Mouse (Mus musculus) adrenal gland (tissue): Measurements from ENCODE around the gene Tpp1.

Source experiments
- intact Hi-C: fragments of 180-260 bp; cut with DNase I; formaldehyde crosslinking; loops from one replicate; pipeline ENCODE4 v1.15.1; 2025

The Tpp1 gene

DNA sequence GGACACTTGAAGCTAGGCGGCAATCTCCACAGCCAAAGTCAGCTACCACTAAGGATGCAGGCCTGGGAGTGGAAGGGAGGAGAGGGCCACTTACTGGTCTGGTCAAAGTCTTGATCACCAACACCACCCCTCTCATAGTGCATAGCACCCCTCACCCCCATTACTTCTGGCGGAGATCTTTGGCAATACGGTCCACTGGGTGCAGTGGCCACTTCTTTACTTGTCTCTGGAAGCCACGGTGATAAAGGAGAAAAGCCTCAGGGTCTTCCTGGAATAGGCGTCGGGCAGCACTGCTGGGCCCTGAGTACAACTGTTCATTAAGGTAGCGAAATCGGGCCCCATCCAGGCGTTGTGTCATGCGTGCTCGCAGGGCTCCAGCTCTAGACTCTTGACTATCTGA lies 18.2 kb downstream of the Tpp1 start:
- intact Hi-C loops: loop anchor here (10.0 kb wide), 1 partner anchor 179 kb away; the partner anchor contains the start of gene Smpd1

DNA sequence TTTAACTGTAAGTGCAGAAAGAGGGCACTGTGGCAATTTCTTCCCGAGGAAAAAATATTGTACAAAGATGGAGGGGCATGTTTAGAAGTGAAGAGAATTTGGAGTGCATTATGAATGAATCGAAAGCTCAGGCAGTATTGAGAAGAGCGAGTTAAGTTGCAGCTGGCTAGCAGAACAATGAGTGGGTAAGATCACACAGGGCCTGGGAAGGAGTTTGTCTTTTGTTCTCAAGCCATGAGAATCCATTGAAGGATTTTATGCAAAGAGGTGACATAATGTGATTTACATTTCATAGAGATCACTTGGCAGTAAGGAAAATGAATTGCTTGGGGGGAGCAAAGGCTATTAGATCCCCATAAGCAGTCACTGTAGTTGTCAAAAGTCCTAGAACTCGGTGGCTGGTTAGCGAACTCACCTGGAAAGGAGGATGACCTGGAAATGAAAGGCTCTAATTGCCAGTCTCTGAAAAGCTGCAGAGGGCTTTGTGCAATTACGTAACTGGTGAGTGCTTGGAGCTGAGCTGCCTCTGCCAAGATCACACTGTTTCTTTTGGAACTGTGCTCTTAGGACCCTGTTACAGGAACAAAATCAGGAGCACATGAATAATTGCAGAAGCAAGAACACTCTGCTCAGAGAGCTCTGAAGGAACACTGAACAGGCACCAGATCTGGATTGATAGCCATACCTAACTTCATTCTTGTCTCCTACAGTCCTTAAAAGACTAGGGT lies 23.2 kb downstream of the Tpp1 start:
- intact Hi-C loops: no loop called here

DNA sequence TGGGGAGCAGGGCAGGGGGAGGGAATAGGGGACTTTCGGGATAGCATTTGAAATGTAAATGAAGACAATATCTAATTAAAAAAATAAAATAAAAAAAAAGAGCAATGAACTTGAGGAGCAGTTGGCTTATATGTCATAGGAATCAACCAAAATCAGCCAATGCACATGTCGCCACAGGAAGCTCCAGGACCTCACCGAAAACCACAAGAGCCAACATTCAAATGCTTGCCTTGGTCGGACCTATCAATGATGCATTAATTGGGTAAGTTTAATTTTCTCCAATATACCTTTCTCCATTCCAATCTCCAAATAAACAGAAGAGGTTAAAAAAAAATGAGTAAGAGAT lies 25.1 kb downstream of the Tpp1 start:
- intact Hi-C loops: loop anchor here (2.0 kb wide), 1 partner anchor 92 kb away; no protein-coding TSS in a partner anchor

DNA sequence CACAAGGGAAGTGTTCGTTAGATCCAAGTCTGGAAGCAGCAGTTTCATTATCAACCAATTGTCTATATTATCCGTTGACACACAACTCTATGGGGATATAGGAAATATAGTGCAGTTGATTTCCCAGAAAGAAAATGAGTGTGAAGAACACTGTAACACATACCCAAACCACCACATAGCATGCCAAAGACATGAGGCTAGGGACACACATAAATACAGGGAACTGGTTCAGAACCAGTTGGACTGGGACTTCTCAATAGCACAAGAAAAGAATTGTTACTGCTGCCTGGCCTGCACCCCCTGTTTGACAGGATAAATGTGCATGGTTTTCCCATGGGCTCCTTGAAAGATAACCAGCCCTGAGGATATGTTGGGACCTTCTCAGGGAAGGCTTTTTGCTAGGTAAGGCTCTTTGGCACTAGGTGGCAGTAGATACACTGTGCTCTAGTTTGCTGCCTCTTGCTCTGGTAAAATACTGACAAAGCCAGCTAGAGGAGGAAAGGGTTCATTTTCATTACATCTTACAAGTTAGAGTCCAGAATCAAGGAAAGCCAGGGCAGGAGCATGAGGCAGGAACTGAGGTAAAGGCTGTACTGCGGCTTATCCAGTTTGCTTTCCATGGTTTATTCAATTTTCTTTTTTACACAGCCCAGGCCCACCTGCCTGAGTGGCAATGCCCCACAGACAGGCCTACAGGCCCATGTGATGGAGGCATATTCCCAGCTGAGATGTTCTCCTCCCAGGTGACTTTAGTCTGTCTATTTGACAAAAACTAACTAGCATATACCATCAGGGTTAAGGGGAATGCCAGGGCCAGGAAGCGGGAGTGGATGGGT lies 25.7 kb downstream of the Tpp1 start:
- intact Hi-C loops: loop anchor here (2.0 kb wide), 1 partner anchor 92 kb away; no protein-coding TSS in a partner anchor

DNA sequence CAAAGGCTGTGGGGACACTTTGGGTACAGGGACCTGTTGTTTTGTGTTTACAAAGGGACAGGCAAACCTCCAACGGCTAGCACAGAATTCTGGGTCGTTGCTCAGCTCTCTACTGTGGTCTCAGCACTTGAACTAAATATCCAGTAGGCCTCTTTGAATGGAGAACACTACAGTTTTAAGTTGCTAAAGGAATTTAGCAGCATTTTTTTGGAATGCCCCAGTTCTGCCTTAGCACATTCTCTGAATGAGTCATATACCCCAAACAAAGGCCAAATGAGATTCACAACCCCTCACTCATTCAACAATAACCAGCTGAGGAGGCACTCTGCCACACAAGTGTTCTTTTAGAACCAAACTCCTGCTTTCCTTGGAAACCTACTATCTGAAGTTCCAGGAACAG lies 30.1 kb downstream of the Tpp1 start:
- intact Hi-C loops: no loop called here

DNA sequence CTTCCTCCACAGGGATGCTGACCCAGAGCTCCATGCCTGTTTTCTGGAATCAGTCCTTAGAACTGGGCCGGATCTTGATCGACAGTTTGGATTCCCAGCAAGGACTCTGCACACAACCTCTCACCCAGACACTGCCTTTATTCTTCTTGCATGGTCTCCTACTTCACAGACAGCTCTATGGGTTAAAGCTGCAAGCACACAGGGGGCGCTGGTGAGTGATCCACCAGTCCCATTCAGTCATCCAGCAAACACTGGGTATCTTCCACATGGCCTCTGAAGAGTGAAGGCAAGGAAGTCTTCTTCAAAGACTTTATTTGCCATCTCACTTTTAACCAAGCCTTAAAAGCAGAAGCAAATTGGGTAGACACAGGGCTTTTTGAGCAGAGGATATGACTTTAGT lies 36.7 kb downstream of the Tpp1 start:
- intact Hi-C loops: no loop called here

DNA sequence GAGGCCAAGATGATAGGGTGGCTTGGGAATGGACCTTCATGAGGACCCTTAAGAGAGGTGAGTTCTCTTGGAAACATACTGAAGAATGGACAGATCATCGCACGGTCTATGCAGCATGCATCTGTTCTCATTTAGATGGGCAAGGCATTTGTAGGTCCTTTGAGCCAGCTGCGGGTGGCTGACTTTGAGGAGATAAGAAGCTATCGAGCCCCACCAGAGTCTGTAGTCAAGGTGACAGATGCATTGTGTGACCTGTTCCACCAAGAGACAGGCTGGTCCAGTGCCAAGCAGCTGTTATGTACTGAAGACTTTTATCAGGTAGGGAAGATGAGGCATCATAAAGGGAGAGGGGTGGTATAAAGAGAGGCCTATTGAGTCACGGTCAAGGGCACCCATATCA lies 43.3 kb downstream of the Tpp1 start:
- intact Hi-C loops: no loop called here

DNA sequence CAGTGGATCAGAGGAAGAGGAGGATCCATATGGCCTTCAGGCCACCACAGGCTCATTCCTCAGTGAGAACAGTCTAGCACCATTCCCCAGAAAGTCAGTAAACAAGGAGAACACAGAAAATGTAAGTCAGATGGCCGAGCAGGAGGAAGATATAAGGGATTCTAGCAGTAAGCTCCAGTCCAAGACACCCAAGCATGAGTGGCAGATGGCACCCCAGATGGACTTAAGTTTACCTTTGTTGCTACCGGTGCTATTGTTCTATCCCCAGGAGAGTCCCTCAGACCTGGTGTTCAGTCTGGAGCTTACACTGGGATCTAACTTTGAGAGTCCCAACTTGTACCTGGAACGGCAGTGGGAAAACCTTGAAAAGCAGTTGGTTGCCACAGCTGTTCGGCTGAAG lies 48.2 kb downstream of the Tpp1 start:
- intact Hi-C loops: no loop called here

DNA sequence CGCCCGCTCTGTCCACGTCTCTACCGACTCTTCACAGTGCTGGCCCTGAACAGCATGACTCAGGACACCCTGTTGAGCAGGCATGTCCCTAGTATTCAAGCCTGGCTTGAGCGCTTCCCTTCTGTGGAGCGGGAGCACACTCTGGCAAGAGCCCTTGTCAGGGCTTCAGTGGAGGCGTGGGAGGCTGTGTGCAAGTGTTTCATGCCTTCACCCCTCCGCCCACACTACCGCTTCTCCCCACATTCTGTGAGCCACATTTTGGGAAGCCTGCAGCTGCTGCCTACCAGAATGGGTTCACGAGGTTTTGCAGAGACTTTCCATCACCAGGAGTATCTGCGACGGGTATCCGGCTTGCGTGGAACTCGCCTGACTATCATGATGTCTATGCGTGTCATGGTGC lies 48.9 kb downstream of the Tpp1 start:
- intact Hi-C loops: no loop called here
